Mouse (Mus musculus) limb, embryonic 11.5 days (tissue): Measurements from ENCODE around the gene Trmt10b. TPM values are rescaled to one million over a fixed set of nuclear protein-coding genes. Genes with fewer than 3 reads are reported as not detected.

Source experiments
- ATAC-seq: fragments of 200-750 bp; cut with Nextera tagmentation; 2 replicates; pipeline ENCODE4 v1.8.0; 2017; ENCODE audit warnings: low read depth; ENCODE audit not compliant: insufficient number of reproducible peaks, low FRiP score, low TSS enrichment
- DNase-seq: peaks from one replicate; pipeline ENCODE4 v3.0.0-alpha.2; 2015; ENCODE audit warnings: low spot score
- H3K27ac ChIP-seq: fragments of 300-500 bp; sonication (generic); replicated peaks from 2 replicates; pipeline ENCODE4 v1.5.1; 2014; ENCODE audit warnings: low read depth, mild to moderate bottlenecking, low read length
- H3K27me3 ChIP-seq: fragments of 300-500 bp; sonication (generic); 2 replicates; pipeline ENCODE4 v1.6.1; 2014; ENCODE audit warnings: mild to moderate bottlenecking, low read length, mixed read lengths; ENCODE audit not compliant: control insufficient read depth, insufficient read depth
- H3K36me3 ChIP-seq: fragments of 300-500 bp; sonication (generic); 2 replicates; pipeline ENCODE4 v1.6.1; 2014; ENCODE audit warnings: mild to moderate bottlenecking, low read length, moderate library complexity, mixed read lengths; ENCODE audit not compliant: control insufficient read depth, insufficient read depth
- H3K4me1 ChIP-seq: fragments of 300-500 bp; sonication (generic); 2 replicates; pipeline ENCODE4 v1.6.1; 2014; ENCODE audit warnings: low read length, mixed read lengths; ENCODE audit not compliant: control insufficient read depth, insufficient read depth
- H3K4me2 ChIP-seq: fragments of 300-500 bp; sonication (generic); 2 replicates; pipeline ENCODE4 v1.6.1; 2014; ENCODE audit warnings: low read depth, mild to moderate bottlenecking, moderate library complexity; ENCODE audit not compliant: severe bottlenecking
- H3K4me3 ChIP-seq: fragments of 300-500 bp; sonication (generic); 2 replicates; pipeline ENCODE4 v1.5.1; 2014; ENCODE audit warnings: low read depth, low read length
- H3K9ac ChIP-seq: fragments of 300-500 bp; sonication (generic); 2 replicates; pipeline ENCODE4 v1.6.1; 2014; ENCODE audit warnings: mild to moderate bottlenecking, low read length
- H3K9me3 ChIP-seq: fragments of 300-500 bp; sonication (generic); 2 replicates; pipeline ENCODE4 v1.6.1; 2016; ENCODE audit warnings: low read length; ENCODE audit not compliant: control insufficient read depth
- WGBS: fragments of 180-500 bp; shearing (Covaris S2); extraction: QIAGEN DNeasy Blood & Tissue Kit; methylation state at CpG from one replicate; pipeline ENCODE4 v1.1.7; 2014; 5-methylcytosine and 5-hydroxymethylcytosine counted together
- polyA plus RNA-seq: library from polyadenylated mRNA; unstranded; fragments of >200 nt; fragmentation: Nextera tagmentation; extraction: Ambion mirVana; gene quantifications from 2 replicates; pipeline ENCODE4 v1.2.1, GENCODE M21; 2014

Gene Trmt10b
- polyA plus RNA-seq = 23.8 and 24.5 TPM in 2 replicates

DNA sequence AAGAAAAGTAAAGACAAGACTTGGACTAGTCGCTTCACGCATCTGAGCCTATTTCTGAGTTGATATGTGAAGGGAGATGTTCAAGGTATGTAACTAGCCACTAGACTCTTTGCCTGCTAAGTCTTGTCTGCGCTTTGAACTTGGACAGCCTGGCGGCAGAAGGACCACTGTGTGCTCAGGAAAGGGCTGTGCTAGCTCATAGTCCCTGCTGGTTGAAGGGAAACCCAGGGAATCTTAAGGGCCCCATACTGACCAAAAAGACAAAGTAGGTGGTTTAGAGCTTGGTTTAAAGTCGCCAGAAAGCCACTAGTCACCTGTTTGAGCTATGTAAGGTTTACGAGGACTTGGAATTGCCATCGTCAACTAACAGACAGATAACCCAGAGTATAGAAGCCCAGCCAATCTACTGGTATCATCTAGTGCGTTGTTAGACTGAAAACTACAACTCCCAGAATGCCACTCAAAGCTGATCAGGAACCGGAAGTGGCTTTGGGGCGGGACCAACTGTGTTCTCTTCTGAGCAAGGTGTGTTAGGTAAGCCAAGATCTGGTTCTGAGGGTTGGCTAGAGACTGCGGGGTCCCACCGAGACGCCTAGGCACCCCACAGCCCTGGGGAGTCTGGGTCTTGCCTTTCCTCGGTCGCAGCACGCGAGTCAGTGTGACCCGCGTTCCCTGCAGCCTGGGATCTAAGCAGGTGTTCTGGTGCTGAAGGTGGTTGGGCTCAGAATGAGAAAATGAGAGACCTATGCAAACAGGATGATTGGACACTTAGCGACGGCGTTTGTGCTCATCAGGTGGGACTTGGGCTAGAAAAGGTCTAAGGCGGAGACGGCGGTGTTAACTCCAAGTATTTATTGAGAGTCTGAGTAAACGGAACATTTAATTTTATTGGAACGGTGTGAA, at the start of gene Trmt10b:
Gene Trmt10b, plus strand, starts transcription at position 466 of the 903 bp plus-strand sequence.
- H3K9ac ChIP-seq = peak within 1 kb of the TSS; percentile 68; the same call in 1 of the 2 replicates
- peak within 1 kb of the TSS; percentile 68 for H3K4me2 ChIP-seq
- no peaks in the 10 kb centered on the region for H3K27me3 ChIP-seq
- H3K27ac ChIP-seq = no peak within 1 kb of the TSS
- no peaks in the 10 kb centered on the region for H3K36me3 ChIP-seq
- peak within 1 kb of the TSS; percentile 83 for H3K4me3 ChIP-seq
- DNase-seq = peak; percentile 81
- WGBS = 22% methylated on average over 27 of the region's 27 CpGs
- H3K9me3 ChIP-seq = no peaks in the 10 kb centered on the region
- peak; percentile 31; the same call in 1 of the 2 replicates for ATAC-seq
- no peaks in the 10 kb centered on the region; the same call in 1 of the 2 replicates for H3K4me1 ChIP-seq

DNA sequence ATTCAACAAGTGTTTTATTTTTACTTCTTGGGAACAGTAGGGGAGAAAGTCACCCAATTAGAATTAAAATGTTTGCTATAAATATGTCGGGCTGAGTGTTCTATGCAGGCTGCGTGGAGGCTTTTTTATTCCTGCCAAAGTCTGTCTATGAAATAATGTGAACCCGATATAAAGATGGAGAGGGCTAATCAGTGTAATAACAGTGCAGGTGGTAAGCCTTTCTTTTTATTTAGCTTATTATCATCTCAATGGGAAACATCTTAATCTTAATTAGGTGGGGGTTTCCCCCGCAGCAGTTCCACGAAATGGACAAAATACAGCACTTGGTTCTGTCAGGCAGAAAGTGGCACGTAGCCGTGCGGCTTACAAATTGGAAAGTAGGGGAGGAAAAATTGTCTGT, 45.7 kb upstream of the Trmt10b start:
- 87% methylated on average over 8 of the region's 8 CpGs for WGBS
- H3K27me3 ChIP-seq = no peaks in the 10 kb centered on the region
- H3K36me3 ChIP-seq = no peaks in the 10 kb centered on the region
- no peaks in the 10 kb centered on the region for H3K9me3 ChIP-seq
- ATAC-seq (no peak), DNase-seq (no peak)
- H3K9ac ChIP-seq = no peak overlapping the region
- no peak overlapping the region for H3K4me3 ChIP-seq
- H3K27ac ChIP-seq = no peak overlapping the region
- H3K4me1 ChIP-seq = no peaks in the 10 kb centered on the region
- no peak overlapping the region for H3K4me2 ChIP-seq

DNA sequence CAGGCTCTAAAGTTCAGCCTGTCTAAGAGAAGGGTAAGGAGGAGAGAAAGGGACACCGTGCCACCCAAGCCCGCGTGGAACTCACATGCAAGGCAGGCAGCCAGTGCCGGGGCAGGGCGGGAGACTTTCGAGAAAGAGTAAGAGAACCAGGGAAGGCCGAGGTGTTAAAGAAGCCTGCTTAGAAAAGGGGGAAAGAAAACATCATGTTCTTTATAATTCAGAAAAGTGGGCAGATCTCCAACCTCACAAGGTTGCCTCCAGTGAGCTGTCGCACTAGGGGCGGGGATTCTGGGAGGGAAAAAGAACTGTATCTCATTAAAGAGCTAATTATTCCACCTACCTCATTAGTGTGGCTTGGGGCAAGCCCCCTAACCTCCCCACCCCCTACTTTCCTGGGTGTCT, 44.1 kb upstream of the Trmt10b start:
- no peaks in the 10 kb centered on the region for H3K9me3 ChIP-seq
- no peak overlapping the region for H3K27ac ChIP-seq
- no peak overlapping the region for H3K9ac ChIP-seq
- no peaks in the 10 kb centered on the region for H3K27me3 ChIP-seq
- no peaks in the 10 kb centered on the region for H3K4me1 ChIP-seq
- no peak for ATAC-seq
- no peak overlapping the region for H3K4me2 ChIP-seq
- no peak for DNase-seq
- WGBS = 37% methylated on average over 9 of the region's 9 CpGs
- H3K4me3 ChIP-seq = no peak overlapping the region
- no peaks in the 10 kb centered on the region for H3K36me3 ChIP-seq

DNA sequence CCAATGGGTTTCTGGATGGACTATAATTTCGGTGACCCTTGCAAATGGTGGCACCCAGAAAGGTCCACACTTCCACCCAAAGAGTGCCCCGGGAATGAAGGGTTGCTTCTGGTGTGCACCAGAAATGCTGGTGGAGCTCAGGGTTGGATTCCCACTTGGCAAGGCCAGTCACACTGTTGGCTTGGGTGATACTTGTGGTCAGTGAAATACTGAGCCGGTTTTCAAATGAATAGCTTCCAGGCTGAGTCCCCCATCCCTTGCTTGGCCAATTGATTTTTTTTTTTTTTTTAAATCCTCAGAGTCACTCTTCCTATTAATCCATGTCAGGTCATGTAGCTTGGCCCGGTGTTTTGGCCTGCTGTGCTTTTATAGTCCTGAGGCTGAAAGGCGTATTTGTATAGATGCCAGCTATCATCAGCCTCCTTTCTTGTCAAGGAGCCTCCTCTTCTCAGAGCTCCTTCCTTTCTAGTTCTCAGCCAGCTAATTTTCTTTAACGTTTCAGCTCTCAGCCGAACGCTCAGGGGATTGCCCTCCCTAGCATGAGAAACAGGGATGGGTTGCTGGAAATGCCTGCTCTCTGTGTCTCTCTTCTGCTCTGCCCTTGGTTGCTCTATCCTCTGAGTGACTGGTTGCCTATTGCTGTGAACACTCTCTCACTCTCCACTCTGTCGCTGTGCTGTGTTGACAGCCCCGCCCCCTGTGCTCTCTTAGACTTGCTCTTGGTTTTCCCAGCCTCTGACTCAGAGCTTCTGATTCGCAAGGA, 42.9 kb upstream of the Trmt10b start:
- no peak overlapping the region for H3K4me2 ChIP-seq
- H3K4me3 ChIP-seq = no peak overlapping the region
- DNase-seq (no peak), ATAC-seq (no peak)
- H3K4me1 ChIP-seq = no peaks in the 10 kb centered on the region
- H3K9me3 ChIP-seq = no peaks in the 10 kb centered on the region
- H3K9ac ChIP-seq = no peak overlapping the region
- 61% methylated on average over 11 of the region's 11 CpGs for WGBS
- no peak overlapping the region for H3K27ac ChIP-seq
- H3K27me3 ChIP-seq = no peaks in the 10 kb centered on the region
- no peaks in the 10 kb centered on the region for H3K36me3 ChIP-seq

DNA sequence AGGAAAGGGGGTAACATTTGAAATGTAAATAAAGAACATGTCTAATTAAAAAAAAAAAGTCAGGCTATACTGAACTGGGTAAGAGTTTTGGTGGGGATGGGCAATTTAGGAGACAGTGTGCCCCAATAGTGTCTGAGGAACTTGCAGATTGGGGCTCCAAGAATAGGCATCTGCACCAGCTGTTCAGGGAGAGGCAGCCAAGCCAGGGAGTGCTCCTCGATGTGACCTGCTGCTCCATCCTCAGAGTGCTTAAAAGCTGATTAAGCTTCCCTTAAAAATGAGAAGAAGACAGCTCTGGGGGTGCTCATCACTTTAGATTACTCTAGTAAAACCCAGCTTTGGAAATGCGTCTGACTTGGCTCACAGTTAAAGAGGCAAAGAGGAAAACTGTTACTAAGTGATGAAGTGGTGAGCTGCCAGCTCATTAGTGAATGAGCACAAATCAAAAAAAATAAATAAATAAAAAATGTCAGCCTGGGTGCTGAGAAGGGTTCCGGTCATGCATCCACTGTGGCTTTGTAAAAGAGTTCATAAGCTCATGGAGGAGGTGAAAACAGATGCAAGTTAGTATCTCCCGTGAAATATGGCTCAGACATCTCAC, 37.6 kb upstream of the Trmt10b start:
- 68% methylated on average over 4 of the region's 4 CpGs for WGBS
- Histone ChIP-seq H3K4me2 (no peak overlapping the region), H3K9ac (no peak overlapping the region), H3K4me3 (no peak overlapping the region), H3K4me1 (no peaks in the 10 kb centered on the region), H3K36me3 (no peaks in the 10 kb centered on the region), H3K27me3 (no peaks in the 10 kb centered on the region), H3K27ac (no peak overlapping the region), H3K9me3 (no peaks in the 10 kb centered on the region)
- DNase-seq (no peak), ATAC-seq (no peak)

DNA sequence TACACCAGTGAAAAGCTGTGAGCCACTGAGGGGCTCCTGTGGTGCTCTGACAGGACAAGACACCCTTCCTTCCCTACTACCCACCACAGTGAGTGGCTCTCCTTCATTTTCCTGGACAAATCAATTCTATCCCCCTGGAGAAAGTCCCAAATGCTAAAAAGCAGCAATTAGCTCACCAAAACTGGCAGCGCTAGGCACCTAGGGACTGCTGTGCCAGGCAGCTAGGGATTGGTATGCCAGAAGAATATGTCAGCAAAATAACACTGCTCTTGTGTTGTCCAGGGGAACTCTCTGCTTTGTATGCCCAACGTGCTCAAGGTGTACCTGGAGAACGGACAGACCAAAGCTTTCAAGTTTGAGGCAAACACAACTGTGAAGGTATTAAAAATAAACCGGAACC, 35.4 kb upstream of the Trmt10b start:
- H3K9me3 ChIP-seq = no peaks in the 10 kb centered on the region
- WGBS = 88% methylated on average over 4 of the region's 4 CpGs
- DNase-seq (no peak), ATAC-seq (no peak)
- no peaks in the 10 kb centered on the region for H3K36me3 ChIP-seq
- H3K4me3 ChIP-seq = no peak overlapping the region
- H3K4me1 ChIP-seq = no peaks in the 10 kb centered on the region
- no peaks in the 10 kb centered on the region for H3K27me3 ChIP-seq
- H3K27ac ChIP-seq = no peak overlapping the region
- H3K4me2 ChIP-seq = no peak overlapping the region
- H3K9ac ChIP-seq = no peak overlapping the region

DNA sequence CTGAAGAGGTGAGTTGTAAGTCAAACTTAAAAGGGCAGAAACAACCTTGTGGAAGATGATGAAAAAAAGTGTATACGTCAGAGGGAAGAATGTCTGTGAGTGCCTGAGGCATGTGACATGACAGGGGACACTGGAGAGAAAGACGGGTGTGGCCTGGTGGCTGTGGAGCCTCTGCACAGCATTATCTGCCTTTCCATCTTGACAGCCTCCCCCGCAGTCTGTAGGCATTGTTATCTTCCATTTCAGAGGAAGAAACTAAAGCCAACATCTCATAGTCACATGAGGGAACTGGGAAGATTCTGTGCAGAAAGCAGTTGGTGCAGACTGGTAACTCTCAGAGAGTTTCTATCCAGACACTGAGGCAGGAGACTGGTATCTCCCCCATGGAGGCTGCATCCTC, 29.0 kb upstream of the Trmt10b start:
- Histone ChIP-seq H3K36me3 (no peaks in the 10 kb centered on the region), H3K27me3 (no peaks in the 10 kb centered on the region), H3K9me3 (no peaks in the 10 kb centered on the region), H3K4me1 (no peaks in the 10 kb centered on the region), H3K4me2 (no peak overlapping the region), H3K27ac (no peak overlapping the region), H3K9ac (no peak overlapping the region), H3K4me3 (no peak overlapping the region)
- WGBS = 65% methylated on average over 3 of the region's 3 CpGs
- ATAC-seq = no peak
- DNase-seq = no peak

DNA sequence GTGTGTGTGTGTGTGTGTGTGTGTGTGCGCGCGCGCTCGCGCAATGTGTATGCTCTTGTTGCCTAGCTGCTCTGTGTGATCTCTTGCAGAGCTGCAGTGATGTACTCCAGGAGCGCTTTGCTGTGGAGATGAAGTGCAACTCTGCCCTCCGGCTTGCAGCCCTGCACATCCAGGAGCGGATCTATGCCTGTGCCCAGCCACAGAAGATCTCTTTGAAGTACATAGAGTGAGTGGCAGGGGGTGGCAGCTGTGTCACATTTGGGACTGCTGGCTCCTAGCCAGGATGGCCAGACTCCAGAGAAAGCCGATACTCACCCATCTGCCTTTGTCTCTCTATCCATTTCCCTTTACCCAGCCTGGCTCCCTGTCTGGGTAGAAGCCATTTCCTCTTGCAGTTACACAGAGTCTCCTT, 25.9 kb upstream of the Trmt10b start:
- DNase-seq = no peak
- no peak overlapping the region for H3K27ac ChIP-seq
- whole genome bisulfite sequencing = 90% methylated on average over 10 of the region's 10 CpGs
- no peak for ATAC-seq
- no peak overlapping the region for H3K4me2 ChIP-seq
- H3K4me1 ChIP-seq = no peaks in the 10 kb centered on the region
- no peaks in the 10 kb centered on the region for H3K9me3 ChIP-seq
- no peaks in the 10 kb centered on the region for H3K36me3 ChIP-seq
- no peak overlapping the region for H3K9ac ChIP-seq
- no peaks in the 10 kb centered on the region for H3K27me3 ChIP-seq
- no peak overlapping the region for H3K4me3 ChIP-seq
